11 mouse cellular contexts compared by ENCODE assay signal in the genomic region with DNA sequence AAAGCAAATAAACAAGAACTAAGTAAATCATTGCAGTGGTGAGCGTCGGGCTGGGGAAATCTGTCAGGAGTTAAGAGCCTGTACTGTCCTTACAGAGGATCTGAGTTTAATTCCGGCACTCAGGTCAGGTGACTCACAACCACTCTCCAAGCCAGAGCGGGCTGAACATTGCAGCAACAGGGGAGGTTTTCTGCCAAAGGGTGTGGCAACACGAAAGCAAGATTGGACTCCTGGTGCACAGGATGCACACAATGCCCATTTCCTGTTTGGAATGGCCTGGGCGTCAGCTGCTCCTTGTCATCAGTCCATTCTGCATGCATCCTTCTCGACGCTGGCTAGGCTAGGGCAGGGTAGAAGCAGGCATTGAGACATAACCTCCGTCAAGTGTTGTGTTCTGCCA. TPM values are rescaled to one million over a fixed set of nuclear protein-coding genes. Genes with fewer than 3 reads are reported as not detected.
DNase-seq lines count a peak whose midpoint lies in the region; ATAC-seq and TF ChIP-seq lines count a peak whose summit lies in the region.
"Had no signal": no experiment of that assay in that cellular context is flagged by ENCODE, and none has a peak within 500 bp of the region (broad histone marks: within the 10 kb centered on the region; RNA-seq: fewer than 3 reads in every experiment).

No protein-coding gene starts in this region.

- H3K27me3 ChIP-seq in kidney, embryonic 15.5 days = peaks cover 21% of the 10 kb centered on the region
- no peaks in the 10 kb centered on the region for H3K27me3 ChIP-seq in hindbrain, postnatal 0 days (ENCODE audit: insufficient read depth, low read length)
- H3K27me3 ChIP-seq: Patski had no signal

- no peak overlapping the region for H3K9ac ChIP-seq in kidney, embryonic 15.5 days
- H3K9ac ChIP-seq in hindbrain, postnatal 0 days (replicated peaks; ENCODE audit: low read length) = no peak overlapping the region
- H3K9ac ChIP-seq: hindbrain, embryonic 12.5 days had no signal

- ATAC-seq in kidney, embryonic 15.5 days (replicated peaks; ENCODE audit: low FRiP score) = no peak
- peak; percentile 24; the same call in 1 of the 2 replicates for ATAC-seq in megakaryocyte-erythroid progenitor cell, adult 5-6 weeks (replicated peaks; ENCODE audit: low FRiP score, low TSS enrichment, poor library complexity, severe bottlenecking)
- no peak for ATAC-seq in hindbrain, postnatal 0 days
- ATAC-seq: Patski had no signal

- TF ChIP-seq CTCF in layer of hippocampus, adult 2 months (conservative IDR thresholded peaks at IDR 0.05) = no peak
- TF ChIP-seq CTCF in hindbrain, postnatal 0 days (IDR thresholded peaks at IDR 0.05; ENCODE audit: low read depth) = no peak

- H3K9me3 ChIP-seq in kidney, embryonic 15.5 days (replicated peaks) = no peaks in the 10 kb centered on the region
- H3K9me3 ChIP-seq in hindbrain, postnatal 0 days (ENCODE audit: low read length) = no peaks in the 10 kb centered on the region
- H3K9me3 ChIP-seq: hindbrain, embryonic 12.5 days had no signal

- H3K4me3 ChIP-seq in kidney, embryonic 15.5 days (replicated peaks) = no peak overlapping the region
- H3K4me3 ChIP-seq in layer of hippocampus, adult 2 months = no peak overlapping the region
- H3K4me3 ChIP-seq in hindbrain, postnatal 0 days (ENCODE audit: low read length) = no peak overlapping the region
- H3K4me3 ChIP-seq: hindbrain, embryonic 12.5 days had no signal

- intact Hi-C loops in heart, postnatal 36 days (cut with DNase I) = no loop called here
- intact Hi-C loops in left cerebral cortex, postnatal 10 days (cut with DNase I) = no loop called here

- peak; percentile 42 for DNase-seq in kidney, adult 11 months
- DNase-seq in adipocyte (ENCODE audit: low spot score) = peak; percentile 82
- peak; percentile 41 to 58 for DNase-seq in heart, postnatal 36 days
- DNase-seq in layer of hippocampus, adult 2 months (ENCODE audit: low spot score in 2 of 2) = no peak
- no peak for DNase-seq in left cerebral cortex, postnatal 10 days (ENCODE audit: extremely low spot score in 1 of 2, low spot score in 2 of 2)
- DNase-seq in hindbrain, postnatal 0 days (ENCODE audit: low spot score) = no peak
- DNase-seq: right cerebral cortex, postnatal 25 days had no signal

- WGBS in kidney, embryonic 15.5 days = 48% methylated on average over 9 of the region's 9 CpGs
- WGBS in hindbrain, postnatal 0 days = 77% methylated on average over 9 of the region's 9 CpGs

- no peaks in the 10 kb centered on the region for H3K36me3 ChIP-seq in kidney, embryonic 15.5 days
- no peaks in the 10 kb centered on the region for H3K36me3 ChIP-seq in hindbrain, postnatal 0 days (ENCODE audit: insufficient read depth, low read length)
- H3K36me3 ChIP-seq: hindbrain, embryonic 12.5 days had no signal

- H3K4me1 ChIP-seq in kidney, embryonic 15.5 days = peaks cover 46% of the 10 kb centered on the region
- peaks cover 11% of the 10 kb centered on the region for H3K4me1 ChIP-seq in hindbrain, postnatal 0 days (ENCODE audit: insufficient read depth, low read length)

- no peak overlapping the region for H3K4me2 ChIP-seq in kidney, embryonic 15.5 days
- no peak overlapping the region for H3K4me2 ChIP-seq in hindbrain, postnatal 0 days (ENCODE audit: low read depth, low read length)
- H3K4me2 ChIP-seq: hindbrain, embryonic 12.5 days had no signal

- H3K27ac ChIP-seq in kidney, embryonic 15.5 days = no peak overlapping the region
- no peak overlapping the region for H3K27ac ChIP-seq in layer of hippocampus, adult 2 months
- H3K27ac ChIP-seq in hindbrain, postnatal 0 days = no peak overlapping the region
- H3K27ac ChIP-seq: hindbrain, embryonic 12.5 days had no signal

RNA-seq across cellular contexts. Expression of a gene that starts 31.6 kb away (rescaled TPM):
- 21.5 and 23.4 TPM in 2 replicates for polyA plus RNA-seq in kidney, embryonic 15.5 days (2015; fragmentation: Nextera tagmentation; extraction: Ambion mirVana)
- total RNA-seq in heart, postnatal 36 days (2021) = 10 to 100 TPM; 19.8 to 28.0 TPM
- 15.0 and 24.9 TPM in 2 replicates for total RNA-seq in megakaryocyte-erythroid progenitor cell, adult 5-6 weeks (2014; fragmentation: Nextera tagmentation)
- total RNA-seq in megakaryocyte-erythroid progenitor cell, adult 5-6 weeks (2017) = 19.4 and 51.5 TPM in 2 replicates
- total RNA-seq in layer of hippocampus, adult 2 months (2021) = 10 to 100 TPM; 20.5 to 20.6 TPM
- 10 to 100 TPM; 14.5 to 16.6 TPM for total RNA-seq in left cerebral cortex, postnatal 10 days (2021)
- 17.3 and 27.8 TPM in 2 replicates for total RNA-seq in hindbrain, postnatal 0 days (2014; rRNA removed)
- polyA plus RNA-seq in hindbrain, postnatal 0 days (2015; fragmentation: Nextera tagmentation; extraction: Ambion mirVana) = 17.3 and 22.2 TPM in 2 replicates

RNA-seq across cellular contexts. Expression of a gene that starts 32.0 kb away (rescaled TPM):
- polyA plus RNA-seq in kidney, embryonic 15.5 days (2015; fragmentation: Nextera tagmentation; extraction: Ambion mirVana) = 10.6 and 11.0 TPM in 2 replicates
- total RNA-seq in heart, postnatal 36 days (2021) = 10 to 100 TPM; 10.4 to 12.5 TPM
- 5.0 and 10.1 TPM in 2 replicates for total RNA-seq in megakaryocyte-erythroid progenitor cell, adult 5-6 weeks (2014; fragmentation: Nextera tagmentation)
- 1.8 and 7.9 TPM in 2 replicates for total RNA-seq in megakaryocyte-erythroid progenitor cell, adult 5-6 weeks (2017)
- total RNA-seq in layer of hippocampus, adult 2 months (2021) = 10 to 100 TPM; 18.1 to 20.1 TPM
- 10 to 100 TPM; 19.9 to 20.3 TPM for total RNA-seq in left cerebral cortex, postnatal 10 days (2021)
- total RNA-seq in hindbrain, postnatal 0 days (2014; rRNA removed) = 6.4 and 11.1 TPM in 2 replicates
- 10.1 and 13.5 TPM in 2 replicates for polyA plus RNA-seq in hindbrain, postnatal 0 days (2015; fragmentation: Nextera tagmentation; extraction: Ambion mirVana)

RNA-seq across cellular contexts. Expression of a gene that starts 47.8 kb away (rescaled TPM):
- polyA plus RNA-seq in kidney, embryonic 15.5 days (2015; fragmentation: Nextera tagmentation; extraction: Ambion mirVana) = not detected in 2 replicates
- under 1 TPM; 0.11 to 0.25 TPM for total RNA-seq in heart, postnatal 36 days (2021)
- not detected in 2 replicates for total RNA-seq in megakaryocyte-erythroid progenitor cell, adult 5-6 weeks (2014; fragmentation: Nextera tagmentation)
- total RNA-seq in megakaryocyte-erythroid progenitor cell, adult 5-6 weeks (2017) = not detected in 2 replicates
- 10 to 100 TPM; 47.4 to 47.5 TPM for total RNA-seq in layer of hippocampus, adult 2 months (2021)
- total RNA-seq in left cerebral cortex, postnatal 10 days (2021) = 10 to 100 TPM; 14.7 to 21.6 TPM
- total RNA-seq in hindbrain, postnatal 0 days (2014; rRNA removed) = 6.9 and 7.1 TPM in 2 replicates
- 1.0 and 1.1 TPM in 2 replicates for polyA plus RNA-seq in hindbrain, postnatal 0 days (2015; fragmentation: Nextera tagmentation; extraction: Ambion mirVana)
- polyA plus RNA-seq: Patski had no signal

RNA-seq across cellular contexts. Expression of a gene that starts 56.1 kb away (rescaled TPM):
- 123 and 127 TPM in 2 replicates for polyA plus RNA-seq in kidney, embryonic 15.5 days (2015; fragmentation: Nextera tagmentation; extraction: Ambion mirVana)
- total RNA-seq in heart, postnatal 36 days (2021) = 10 to 100 TPM in 1 of 2 experiments, 1 to 10 TPM in 1; 9.9 to 10.5 TPM
- total RNA-seq in megakaryocyte-erythroid progenitor cell, adult 5-6 weeks (2014; fragmentation: Nextera tagmentation) = 20.4 and 22.2 TPM in 2 replicates
- total RNA-seq in megakaryocyte-erythroid progenitor cell, adult 5-6 weeks (2017) = 25.9 and 28.3 TPM in 2 replicates
- total RNA-seq in layer of hippocampus, adult 2 months (2021) = 10 to 100 TPM; 67.3 to 74.6 TPM
- 10 to 100 TPM; 53.7 to 56.0 TPM for total RNA-seq in left cerebral cortex, postnatal 10 days (2021)
- total RNA-seq in hindbrain, postnatal 0 days (2014; rRNA removed) = 72.6 and 76.9 TPM in 2 replicates
- polyA plus RNA-seq in hindbrain, postnatal 0 days (2015; fragmentation: Nextera tagmentation; extraction: Ambion mirVana) = 91.8 and 98.2 TPM in 2 replicates

RNA-seq across cellular contexts. Expression of a gene that starts 57.6 kb away (rescaled TPM):
- 15.4 and 20.8 TPM in 2 replicates for polyA plus RNA-seq in kidney, embryonic 15.5 days (2015; fragmentation: Nextera tagmentation; extraction: Ambion mirVana)
- total RNA-seq in heart, postnatal 36 days (2021) = 1 to 10 TPM; 9.5 to 9.7 TPM
- 17.0 and 18.6 TPM in 2 replicates for total RNA-seq in megakaryocyte-erythroid progenitor cell, adult 5-6 weeks (2014; fragmentation: Nextera tagmentation)
- 5.9 and 20.8 TPM in 2 replicates for total RNA-seq in megakaryocyte-erythroid progenitor cell, adult 5-6 weeks (2017)
- total RNA-seq in layer of hippocampus, adult 2 months (2021) = 10 to 100 TPM; 22.4 to 22.5 TPM
- total RNA-seq in left cerebral cortex, postnatal 10 days (2021) = 10 to 100 TPM; 18.2 to 18.7 TPM
- 20.0 and 22.6 TPM in 2 replicates for total RNA-seq in hindbrain, postnatal 0 days (2014; rRNA removed)
- polyA plus RNA-seq in hindbrain, postnatal 0 days (2015; fragmentation: Nextera tagmentation; extraction: Ambion mirVana) = 15.0 and 16.4 TPM in 2 replicates

Comparison
In these comparisons a context has a peak if more than half of its experiments do, and no peak if none do; other contexts are left out.
1. DNase-seq: peak in kidney, adult 11 months (single experiment), adipocyte (single experiment) and heart, postnatal 36 days (2 of 2); none in layer of hippocampus, adult 2 months (0 of 2), left cerebral cortex, postnatal 10 days (0 of 2) and hindbrain, postnatal 0 days (single experiment).